Mouse (Mus musculus): Measurements from ENCODE around the gene Pglyrp4. TPM values are rescaled to one million over a fixed set of nuclear protein-coding genes. Genes with fewer than 3 reads are reported as not detected.
"Not testable (repeated sequence)": the region's sequence is repeated elsewhere in the genome, so short reads cannot be mapped to it uniquely, and the experiment has no call there.

Pglyrp4 gene
- polyA plus RNA-seq (2015; fragmentation: Nextera tagmentation; extraction: Ambion mirVana) = not detected in 2 replicates

DNA sequence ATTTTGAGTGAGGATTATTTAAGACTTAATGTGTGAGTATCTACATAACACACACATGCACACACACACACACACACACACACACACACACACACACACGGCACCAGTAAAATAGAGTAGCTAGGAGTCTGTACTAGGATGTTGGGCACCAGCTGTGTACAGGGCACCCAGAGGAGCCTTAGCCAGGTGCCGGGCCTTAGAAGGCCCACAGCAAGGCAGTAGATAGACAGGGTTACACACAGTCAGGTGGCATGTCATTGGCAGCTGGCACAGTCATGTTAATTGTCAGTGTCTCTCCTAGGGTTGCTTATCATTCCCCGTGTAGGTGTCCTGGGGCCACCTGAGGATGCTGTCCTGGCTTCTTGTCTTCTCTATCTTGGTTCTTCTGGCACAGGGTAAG, at the start of gene Pglyrp4:
Pglyrp4 (plus strand) TSS at position 301 of the 400 bp plus-strand sequence.
- H3K4me2 ChIP-seq = no peak within 1 kb of the TSS
- H3K4me1 ChIP-seq = no peaks in the 10 kb centered on the region
- no peak within 1 kb of the TSS for H3K9ac ChIP-seq
- no peaks in the 10 kb centered on the region for H3K27me3 ChIP-seq
- no peak within 1 kb of the TSS for H3K4me3 ChIP-seq (replicated peaks)
- no peaks in the 10 kb centered on the region for H3K9me3 ChIP-seq (replicated peaks)
- H3K36me3 ChIP-seq = no peaks in the 10 kb centered on the region
- H3K27ac ChIP-seq = no peak within 1 kb of the TSS
- WGBS = 84% methylated on average over 3 of the region's 3 CpGs
- no peak for ATAC-seq (replicated peaks; ENCODE audit: low FRiP score)

DNA sequence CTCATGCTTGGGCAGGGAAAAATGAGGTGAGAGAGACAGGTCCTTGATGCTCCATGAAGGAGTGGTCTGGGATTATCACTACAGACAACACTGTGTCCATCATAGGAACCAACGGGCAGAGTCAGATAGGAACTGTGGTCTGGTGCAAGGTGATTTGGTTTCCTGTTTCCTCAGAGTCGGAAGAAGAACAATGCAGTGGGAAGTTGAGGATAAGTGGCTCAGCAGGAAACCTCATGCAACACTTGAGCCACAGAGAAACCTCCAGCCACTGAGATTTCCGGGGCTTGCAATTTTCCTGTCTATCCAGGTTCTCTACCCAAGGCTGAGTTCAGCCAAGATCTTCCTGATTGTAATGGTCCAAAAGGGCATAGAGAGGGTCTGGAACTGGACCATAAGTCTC, 48.0 kb upstream of the Pglyrp4 start:
- WGBS = 75% methylated on average over 3 of the region's 3 CpGs
- no peaks in the 10 kb centered on the region for H3K9me3 ChIP-seq (replicated peaks)
- H3K9ac ChIP-seq = no peak overlapping the region
- H3K4me2 ChIP-seq = no peak overlapping the region
- H3K36me3 ChIP-seq = no peaks in the 10 kb centered on the region
- no peak overlapping the region for H3K4me3 ChIP-seq (replicated peaks)
- no peaks in the 10 kb centered on the region for H3K27me3 ChIP-seq
- no peak for ATAC-seq (replicated peaks; ENCODE audit: low FRiP score)
- no peaks in the 10 kb centered on the region for H3K4me1 ChIP-seq
- H3K27ac ChIP-seq = no peak overlapping the region

DNA sequence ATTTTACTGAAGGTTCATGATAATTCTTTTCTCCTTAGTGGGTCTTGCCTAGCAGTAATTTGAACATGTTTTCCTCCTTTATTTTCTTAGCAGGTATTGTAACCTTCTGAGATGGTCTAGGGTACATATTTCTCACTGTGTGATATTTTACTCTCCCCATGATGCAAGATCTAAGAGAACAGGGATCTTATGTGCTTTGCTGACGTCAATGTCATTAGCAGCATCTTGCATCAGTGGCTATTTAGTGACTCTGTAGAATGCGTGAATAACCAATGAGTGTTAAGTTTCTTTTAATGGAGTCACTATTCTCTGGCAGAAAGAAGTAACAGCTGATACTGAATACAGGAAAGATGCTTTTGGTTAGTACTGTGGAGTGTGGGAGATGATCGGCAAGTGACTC, 42.8 kb upstream of the Pglyrp4 start:
- H3K9me3 ChIP-seq (replicated peaks) = no peaks in the 10 kb centered on the region
- no peaks in the 10 kb centered on the region; the same call in 1 of the 2 replicates for H3K27me3 ChIP-seq
- H3K4me1 ChIP-seq = no peaks in the 10 kb centered on the region
- no peak overlapping the region for H3K4me3 ChIP-seq (replicated peaks)
- no peak for ATAC-seq (replicated peaks; ENCODE audit: low FRiP score)
- H3K36me3 ChIP-seq = no peaks in the 10 kb centered on the region
- WGBS = 88% methylated on average over 3 of the region's 3 CpGs
- no peak overlapping the region for H3K4me2 ChIP-seq
- no peak overlapping the region for H3K9ac ChIP-seq
- no peak overlapping the region for H3K27ac ChIP-seq

DNA sequence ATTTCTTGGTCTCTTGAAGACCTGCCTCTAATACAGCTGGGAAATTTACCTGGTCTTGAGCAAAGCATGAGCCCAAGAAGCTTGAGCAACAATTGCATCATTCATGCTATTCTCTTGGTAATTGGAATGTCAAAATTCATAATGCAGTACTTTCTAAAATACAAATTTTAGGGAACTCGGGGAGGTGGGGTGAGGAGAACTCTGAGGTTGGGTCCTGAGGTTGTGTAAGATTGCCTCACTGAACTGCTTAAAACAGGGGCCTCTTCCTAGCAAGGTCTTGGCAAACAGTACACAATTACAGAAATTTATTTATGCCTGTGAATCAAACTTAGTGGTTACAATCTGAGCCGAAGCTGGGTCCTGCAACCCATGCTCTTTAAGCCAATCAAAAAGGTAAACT, 39.9 kb upstream of the Pglyrp4 start:
- H3K36me3 ChIP-seq = no peaks in the 10 kb centered on the region
- no peaks in the 10 kb centered on the region for H3K4me1 ChIP-seq
- 80% methylated on average over 2 of the region's 2 CpGs for WGBS
- no peak overlapping the region for H3K27ac ChIP-seq
- H3K4me3 ChIP-seq (replicated peaks) = no peak overlapping the region
- ATAC-seq (replicated peaks; ENCODE audit: low FRiP score) = no peak
- H3K4me2 ChIP-seq = no peak overlapping the region
- no peaks in the 10 kb centered on the region; the same call in 1 of the 2 replicates for H3K27me3 ChIP-seq
- no peak overlapping the region for H3K9ac ChIP-seq
- H3K9me3 ChIP-seq (replicated peaks) = no peaks in the 10 kb centered on the region

DNA sequence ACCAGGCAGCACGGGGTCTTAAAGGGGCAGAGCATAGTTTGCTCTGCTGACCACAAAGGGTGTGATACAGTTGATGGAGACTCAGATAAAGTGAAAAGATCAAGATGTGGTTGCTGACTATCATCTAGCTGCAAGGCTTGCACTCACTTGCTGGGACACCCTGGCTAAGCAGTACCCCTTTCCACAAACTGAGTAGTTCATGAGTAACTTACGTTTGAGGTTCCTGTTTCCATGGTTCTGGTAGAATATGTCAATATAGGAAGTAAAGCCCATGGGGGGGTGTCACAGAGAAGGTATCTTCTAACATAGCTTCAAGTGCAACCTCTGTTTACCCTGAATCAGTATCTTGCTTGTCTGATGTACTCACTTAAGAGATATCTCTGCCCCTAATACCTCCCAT, 33.2 kb upstream of the Pglyrp4 start:
- Histone ChIP-seq H3K27ac (no peak overlapping the region), H3K27me3 (no peaks in the 10 kb centered on the region), H3K4me2 (no peak overlapping the region), H3K9me3 (replicated peaks) (no peaks in the 10 kb centered on the region), H3K4me1 (no peaks in the 10 kb centered on the region), H3K9ac (no peak overlapping the region), H3K4me3 (replicated peaks) (no peak overlapping the region), H3K36me3 (no peaks in the 10 kb centered on the region)
- ATAC-seq (replicated peaks; ENCODE audit: low FRiP score) = no peak
- WGBS = 73% methylated on average over 2 of the region's 2 CpGs

DNA sequence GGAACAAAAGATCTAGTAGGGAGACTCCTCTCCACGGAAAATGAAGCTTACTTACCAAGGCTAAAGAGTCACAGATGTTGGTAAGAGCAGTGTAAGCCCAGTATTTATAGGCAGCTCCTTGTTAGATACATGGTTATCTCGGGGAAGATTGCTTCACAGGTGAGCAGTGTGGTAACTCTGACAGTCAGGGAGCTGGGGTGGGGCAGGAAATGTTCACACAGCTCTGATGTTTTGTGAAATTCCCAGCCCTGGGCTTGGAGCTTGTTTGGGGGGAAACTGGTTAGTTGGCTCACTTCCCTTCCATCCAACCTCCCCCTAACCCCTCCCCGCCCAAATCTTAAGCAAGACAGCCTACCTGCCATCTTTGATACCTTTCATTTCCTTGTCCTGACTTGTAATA, 31.1 kb upstream of the Pglyrp4 start, which contains the start of gene S100a9:
S100a9 (minus strand) TSS at position 109 of the 400 bp plus-strand sequence.
- Histone ChIP-seq H3K9ac (no peak within 1 kb of the TSS), H3K36me3 (no peaks in the 10 kb centered on the region), H3K4me1 (no peaks in the 10 kb centered on the region), H3K9me3 (replicated peaks) (no peaks in the 10 kb centered on the region), H3K27ac (no peak within 1 kb of the TSS), H3K4me3 (replicated peaks) (no peak within 1 kb of the TSS), H3K4me2 (no peak within 1 kb of the TSS), H3K27me3 (no peaks in the 10 kb centered on the region)
- ATAC-seq (replicated peaks; ENCODE audit: low FRiP score) = no peak
- 61% methylated on average over 3 of the region's 3 CpGs for WGBS

DNA sequence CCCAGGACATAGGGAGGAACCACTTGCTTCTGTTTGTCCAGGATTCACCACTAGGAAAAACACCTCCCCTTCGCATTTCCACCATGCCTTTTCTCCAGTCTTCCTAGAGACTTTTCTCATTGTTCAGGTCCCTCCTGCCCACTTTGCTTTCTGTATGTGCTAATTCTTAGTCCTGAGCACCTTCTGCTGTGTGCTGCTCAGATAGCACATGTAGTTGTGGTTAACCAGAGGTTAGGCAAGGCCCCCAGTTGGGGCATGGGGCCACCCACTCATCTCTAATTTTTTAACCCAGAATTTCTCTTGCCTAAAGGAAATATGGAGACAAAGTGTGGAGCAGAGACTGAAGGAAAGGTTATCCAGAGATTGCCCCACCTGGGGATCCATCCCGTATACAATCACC, 24.5 kb upstream of the Pglyrp4 start:
- Histone ChIP-seq H3K9me3 (replicated peaks) (no peaks in the 10 kb centered on the region), H3K27ac (no peak overlapping the region), H3K36me3 (no peaks in the 10 kb centered on the region), H3K27me3 (0 out of 2 replicates have a peak, but pooled peaks cover 5% of the 10 kb centered on the region), H3K9ac (no peak overlapping the region), H3K4me2 (no peak overlapping the region), H3K4me3 (replicated peaks) (no peak overlapping the region), H3K4me1 (no peaks in the 10 kb centered on the region)
- WGBS = 88% methylated on average over 2 of the region's 2 CpGs
- no peak for ATAC-seq (replicated peaks; ENCODE audit: low FRiP score)

DNA sequence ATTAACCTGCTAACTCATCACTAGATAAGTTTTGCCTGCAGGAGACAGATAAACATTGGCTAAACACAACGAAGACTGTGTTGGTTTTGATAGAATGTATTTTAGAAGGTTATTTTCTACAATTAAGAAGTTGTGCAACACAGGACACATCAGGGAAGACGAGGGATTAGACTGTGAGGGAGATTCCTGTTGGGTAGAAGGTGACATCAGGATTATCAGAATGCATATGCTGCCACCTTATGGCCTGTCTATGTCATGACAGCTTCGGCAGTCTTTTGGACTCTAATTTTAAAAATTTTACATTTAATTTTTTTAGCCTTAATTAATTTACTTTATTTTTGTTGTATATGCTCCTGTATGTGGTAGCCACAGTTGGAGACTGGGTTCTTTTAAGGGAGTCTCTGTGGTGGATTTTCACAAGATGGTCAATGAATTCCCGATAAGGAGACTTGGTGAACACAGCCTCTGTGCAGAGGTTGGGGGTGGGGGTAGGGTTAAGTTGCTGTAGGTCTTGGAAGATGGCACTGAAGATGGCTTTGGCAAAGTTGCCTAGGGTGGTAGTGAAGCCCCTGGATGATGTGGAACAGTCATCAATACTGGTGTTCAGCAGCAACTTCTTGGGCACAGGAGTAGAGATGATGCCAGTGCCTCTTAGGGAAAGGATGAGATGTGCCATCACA, 18.0 kb upstream of the Pglyrp4 start:
- H3K4me2 ChIP-seq = no peak overlapping the region
- H3K4me3 ChIP-seq (replicated peaks) = no peak overlapping the region
- H3K27me3 ChIP-seq = peaks cover 12% of the 10 kb centered on the region; the same call in 1 of the 2 replicates
- H3K9ac ChIP-seq = no peak overlapping the region
- no peak for ATAC-seq (replicated peaks; ENCODE audit: low FRiP score)
- H3K27ac ChIP-seq = no peak overlapping the region
- 24% methylated on average over 4 of the region's 4 CpGs for WGBS
- H3K36me3 ChIP-seq = no peaks in the 10 kb centered on the region
- no peaks in the 10 kb centered on the region for H3K4me1 ChIP-seq
- no peaks in the 10 kb centered on the region for H3K9me3 ChIP-seq (replicated peaks)

DNA sequence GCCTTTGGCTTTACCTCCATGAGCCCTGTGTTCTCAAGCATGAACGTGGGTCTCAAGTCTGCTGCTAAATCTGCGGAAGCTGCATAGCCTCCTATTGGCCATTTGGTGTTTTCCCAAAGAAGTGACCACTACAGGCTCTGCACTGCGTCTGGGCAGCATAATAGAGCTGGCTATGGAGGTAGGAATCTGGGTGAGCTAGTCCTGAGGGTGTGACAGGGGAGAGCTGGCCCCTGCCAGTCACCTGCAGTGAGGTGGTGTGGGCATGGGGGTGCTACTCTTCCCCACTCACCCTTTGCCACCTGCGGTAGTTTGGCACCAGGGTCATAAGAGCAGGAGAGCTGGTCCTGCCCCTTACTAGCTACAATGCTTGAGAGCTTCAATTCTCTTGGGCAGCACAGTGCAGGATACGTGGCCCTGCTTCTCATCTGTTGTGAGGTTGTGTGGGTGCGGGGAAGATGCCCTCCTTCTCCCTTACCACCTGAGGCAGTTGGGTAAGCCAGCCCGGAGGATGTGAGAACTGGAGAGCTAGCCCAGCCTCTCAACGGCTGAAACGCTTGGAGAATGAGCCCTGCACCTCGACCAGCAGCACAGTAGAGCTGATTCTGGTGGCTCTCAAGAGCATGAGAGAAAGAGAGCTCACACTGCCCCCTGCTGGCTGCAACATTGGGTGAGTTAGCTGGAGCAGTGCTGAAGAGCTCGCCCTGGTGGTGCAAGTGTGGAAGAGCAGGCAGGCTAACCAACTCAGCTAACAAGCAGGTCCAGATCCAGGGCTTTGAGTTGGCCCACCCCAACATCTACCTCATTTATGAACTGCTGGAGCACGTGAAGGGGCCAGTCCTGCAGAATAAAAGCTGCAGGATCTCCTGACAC, 16.9 kb upstream of the Pglyrp4 start:
- H3K9ac ChIP-seq = no peak overlapping the region
- WGBS = 50% methylated on average over 12 of the region's 12 CpGs
- ATAC-seq (replicated peaks; ENCODE audit: low FRiP score) = peak; percentile 40; the same call in 1 of the 2 replicates

DNA sequence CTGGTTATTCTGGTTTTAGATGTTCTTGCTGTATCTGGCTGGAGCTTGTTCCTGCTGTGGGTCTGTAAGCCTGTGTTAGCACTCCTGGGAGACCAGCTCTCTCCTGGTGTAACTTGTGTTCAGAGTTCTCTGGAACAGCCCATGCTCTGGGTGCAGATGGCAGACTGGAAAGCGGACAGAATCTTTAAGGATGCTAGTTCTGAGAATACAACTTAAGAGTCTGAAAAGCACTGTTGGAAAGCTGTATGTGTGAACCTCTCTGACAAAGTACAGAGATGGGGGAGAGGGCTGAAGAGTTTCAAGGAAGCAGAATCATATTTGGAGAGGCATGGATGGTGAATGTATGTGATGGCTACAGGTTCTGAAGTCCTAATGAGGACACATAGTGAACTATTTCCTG, 23.0 kb downstream of the Pglyrp4 start:
- 89% methylated on average over 1 of the region's 1 CpGs for WGBS
- Histone ChIP-seq H3K27me3 (no peaks in the 10 kb centered on the region), H3K4me1 (no peaks in the 10 kb centered on the region), H3K4me3 (replicated peaks) (no peak overlapping the region), H3K4me2 (no peak overlapping the region), H3K27ac (no peak overlapping the region), H3K9ac (no peak overlapping the region), H3K36me3 (no peaks in the 10 kb centered on the region), H3K9me3 (replicated peaks) (no peaks in the 10 kb centered on the region)
- ATAC-seq (replicated peaks; ENCODE audit: low FRiP score) = no peak

More for the DNA sequence above, 16.9 kb upstream of the Pglyrp4 start:
- Histone ChIP-seq H3K27me3 (peaks cover 8% of the 10 kb centered on the region; the same call in 1 of the 2 replicates), H3K4me1 (no peaks in the 10 kb centered on the region), H3K9me3 (replicated peaks) (no peaks in the 10 kb centered on the region), H3K27ac (no peak overlapping the region), H3K36me3 (no peaks in the 10 kb centered on the region), H3K4me3 (replicated peaks) (no peak overlapping the region), H3K4me2 (no peak overlapping the region)

DNA sequence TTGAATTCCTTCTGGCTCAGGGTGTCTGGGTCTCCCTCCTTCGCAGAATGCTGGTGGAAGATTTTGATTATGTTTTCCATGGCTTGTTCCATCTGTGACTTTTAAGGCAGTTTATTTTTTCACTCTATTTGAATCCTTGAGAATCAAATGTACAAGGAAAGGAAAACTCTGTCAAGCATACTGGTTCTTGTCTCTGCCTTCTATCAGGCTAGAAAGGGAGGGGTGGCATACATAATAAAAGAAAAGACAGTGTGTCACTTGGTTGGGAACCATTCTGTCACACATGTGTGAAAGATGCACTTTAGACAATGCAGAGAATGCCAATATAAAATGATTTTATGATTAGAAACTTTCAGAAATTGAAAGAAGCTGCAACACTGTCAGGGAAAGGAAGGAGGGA, 51.1 kb downstream of the Pglyrp4 start, which contains the start of gene Gm5849:
Gm5849 (minus strand) TSS at position 101 of the 400 bp plus-strand sequence.
- not testable (repeated sequence) for H3K9me3 ChIP-seq (replicated peaks); H3K4me3 ChIP-seq (replicated peaks); ATAC-seq (replicated peaks; ENCODE audit: low FRiP score); H3K4me1 ChIP-seq; H3K27ac ChIP-seq; H3K27me3 ChIP-seq; H3K9ac ChIP-seq; H3K4me2 ChIP-seq; H3K36me3 ChIP-seq
- WGBS = 78% methylated on average over 1 of the region's 1 CpGs
